Mouse (Mus musculus): ENCODE measurements around the gene Cst7.
"Not testable (repeated sequence)": the region's sequence is repeated elsewhere in the genome, so short reads cannot be mapped to it uniquely, and the experiment has no call there.

Cst7 gene

DNA sequence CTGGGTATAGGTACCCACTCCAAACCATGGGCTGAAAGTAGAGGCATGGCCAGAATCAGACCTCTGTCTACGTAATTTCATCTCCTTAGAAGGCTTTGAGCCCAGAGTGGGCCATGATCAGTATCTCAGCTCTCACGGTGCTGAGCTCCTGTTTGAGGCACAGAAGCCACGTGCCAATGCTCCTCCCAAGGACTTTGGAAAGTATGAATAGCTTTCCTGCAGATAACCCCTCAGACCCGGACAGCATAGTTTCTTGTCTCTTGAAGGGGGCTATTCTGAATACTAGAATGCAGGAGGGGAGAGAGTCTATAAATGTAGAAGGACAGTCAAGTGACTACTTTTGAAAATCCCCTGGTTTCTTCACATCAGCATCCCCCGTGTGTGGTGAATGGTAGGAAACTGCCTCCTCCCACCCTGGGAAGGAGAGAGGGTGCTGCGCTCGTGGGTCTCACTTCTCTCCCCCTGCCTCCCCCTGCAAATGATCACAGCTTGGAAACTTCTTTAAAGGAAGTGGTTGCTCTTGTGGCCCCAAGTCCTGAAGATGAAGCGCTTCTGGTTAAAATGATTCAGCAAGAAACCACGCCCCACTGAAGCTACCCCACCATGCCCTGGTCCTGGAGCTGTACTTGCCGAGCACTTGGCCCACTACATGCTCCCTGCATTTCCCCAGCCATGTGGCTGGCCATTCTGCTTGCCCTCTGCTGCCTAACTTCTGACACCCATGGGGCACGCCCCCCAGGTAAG is at the start of gene Cst7:
Gene Cst7 (plus strand): TSS at position 569 of the 744 bp plus-strand sequence.
- no peak for DNase-seq

DNA sequence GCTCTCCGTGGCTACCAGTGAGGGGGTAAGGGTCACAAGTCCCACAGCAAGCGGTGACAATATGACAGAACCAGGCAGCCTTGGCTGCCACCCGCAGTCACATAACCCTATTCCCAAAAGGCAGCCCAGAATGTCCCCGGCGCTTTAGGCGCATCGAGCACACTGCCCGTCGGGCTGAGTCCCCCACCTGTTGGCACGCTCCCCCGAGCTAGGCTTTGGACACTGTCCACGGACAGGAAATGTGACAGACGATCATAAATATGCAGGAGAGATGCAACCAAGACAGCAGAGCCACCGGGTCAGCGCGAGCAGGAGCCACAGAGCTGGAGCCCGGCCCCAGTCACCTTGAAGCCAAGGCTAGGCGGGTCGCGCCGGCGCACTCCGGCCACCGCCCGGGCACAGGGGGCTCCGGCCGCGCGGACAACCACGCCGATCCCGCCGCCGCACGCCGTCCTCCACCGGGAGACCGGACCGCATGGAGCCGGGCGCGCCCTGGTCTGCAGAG is 44.5 kb upstream of the Cst7 start:
- no peak for DNase-seq

DNA sequence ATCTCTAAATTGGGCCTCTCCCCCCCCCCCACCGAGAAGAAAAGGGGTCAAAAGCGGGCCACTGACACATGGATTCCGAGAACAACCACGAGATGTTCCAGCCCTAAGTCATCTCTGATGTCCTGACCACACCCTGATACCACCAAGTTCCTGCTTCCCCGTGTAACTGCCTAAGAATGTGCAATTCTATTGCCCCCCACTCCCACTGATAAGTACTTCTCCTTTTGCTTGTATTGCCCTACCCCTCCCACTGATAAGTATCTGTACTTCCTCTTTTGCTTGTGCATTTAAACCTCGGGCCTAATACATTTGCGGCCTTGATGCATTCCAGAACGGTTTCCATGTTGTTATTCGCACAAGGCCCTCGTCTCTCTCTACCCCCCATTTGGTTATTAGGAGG is 20.6 kb upstream of the Cst7 start:
- DNase-seq: not testable (repeated sequence)

DNA sequence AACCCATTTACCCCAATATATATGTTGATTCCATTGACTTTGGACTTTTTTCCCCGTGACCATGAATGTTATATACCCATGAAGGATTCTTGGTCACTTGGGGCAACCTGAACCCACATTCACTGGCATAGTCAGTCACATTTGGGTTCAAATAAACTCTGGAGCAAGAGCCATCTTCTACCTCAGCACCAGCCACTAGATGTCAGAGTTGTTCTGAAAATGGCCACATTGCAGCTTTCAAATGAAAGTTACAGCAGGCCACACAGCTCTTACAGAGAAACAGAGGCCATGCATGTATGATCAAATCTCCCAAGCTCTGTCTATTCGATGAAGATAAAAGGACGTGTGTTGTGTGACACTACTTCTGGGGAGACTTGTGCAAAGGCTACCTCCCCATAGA is 11.6 kb upstream of the Cst7 start:
- DNase-seq: peak; percentile 26 to 40

DNA sequence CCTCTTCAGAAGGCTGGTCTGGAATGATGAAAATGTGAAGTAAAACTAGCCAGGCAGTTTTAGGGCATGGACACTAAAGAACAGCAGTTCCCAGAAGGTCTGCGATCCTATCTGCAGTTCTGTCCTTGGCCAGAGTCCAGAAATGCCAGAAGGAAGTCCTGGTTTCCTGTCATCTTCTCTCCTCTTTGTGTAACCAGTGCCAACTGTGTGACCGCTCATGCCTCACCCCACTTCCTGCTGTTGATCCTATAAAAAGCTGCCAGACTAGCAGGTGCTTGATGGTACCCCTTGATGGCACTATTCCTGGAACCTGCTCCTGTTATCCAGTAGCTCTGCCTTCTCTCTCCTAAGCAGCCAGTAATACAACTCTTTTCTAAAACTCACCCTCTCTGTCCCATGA is 3.2 kb upstream of the Cst7 start:
- no peak for DNase-seq

DNA sequence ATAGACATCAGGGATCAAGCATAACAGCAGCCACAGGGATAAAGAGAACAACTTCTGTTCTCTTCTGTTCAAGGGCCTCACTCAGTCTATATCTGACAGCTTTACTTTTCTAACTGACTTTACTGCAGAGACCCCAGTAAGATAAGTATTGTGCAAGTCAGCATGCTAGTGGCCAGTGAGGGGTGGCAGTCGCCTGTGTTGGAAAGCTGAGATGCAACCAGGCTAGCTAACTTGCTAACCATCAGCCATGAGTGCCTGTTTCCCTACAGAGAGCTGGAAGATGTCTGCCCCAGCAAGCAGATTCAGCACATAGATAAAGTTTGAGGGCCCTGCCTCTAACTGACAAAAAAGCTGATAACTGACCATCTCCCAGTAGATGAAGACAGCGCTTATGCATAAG is 546 bp downstream of the Cst7 start:
- no peak for DNase-seq

DNA sequence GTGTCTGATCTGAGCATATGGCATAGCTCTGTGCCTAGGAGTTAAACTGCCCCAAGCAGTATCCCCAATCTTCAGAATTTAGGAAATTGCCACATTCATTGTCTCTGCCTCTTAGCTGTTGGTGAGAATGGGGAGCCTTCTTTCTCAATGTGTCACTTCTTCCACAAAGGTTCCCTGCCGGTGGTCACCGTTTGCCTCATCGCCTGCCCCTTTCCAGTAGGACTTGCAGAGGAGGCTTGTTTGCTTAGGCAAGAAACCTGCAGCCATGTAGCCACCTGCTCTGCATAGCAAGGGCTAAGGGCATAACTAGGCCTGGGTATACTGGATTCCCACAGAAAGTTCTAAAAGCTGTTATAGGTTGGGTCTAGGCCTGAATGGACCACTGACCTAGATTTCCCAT is 2.2 kb downstream of the Cst7 start:
- no peak for DNase-seq

DNA sequence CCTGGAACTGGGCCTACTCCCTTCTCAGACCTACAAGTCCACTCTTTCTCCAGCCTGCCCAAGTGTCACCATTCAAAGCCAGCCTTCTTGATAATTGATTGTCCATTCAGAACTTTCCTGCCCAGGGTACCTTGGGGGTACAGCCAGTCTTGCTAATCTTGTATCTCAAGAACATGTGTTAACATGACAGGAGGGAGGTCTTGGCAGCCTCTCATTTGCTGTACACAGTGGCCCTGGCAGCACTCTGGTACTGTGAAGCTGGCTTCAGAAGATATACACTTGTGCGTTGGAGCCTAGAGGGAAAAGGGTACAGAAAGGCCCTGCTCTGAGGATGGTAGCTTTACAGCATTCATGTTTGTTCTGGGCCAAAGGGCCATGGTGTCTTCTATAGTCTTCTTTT is 6.0 kb downstream of the Cst7 start:
- DNase-seq: no peak

DNA sequence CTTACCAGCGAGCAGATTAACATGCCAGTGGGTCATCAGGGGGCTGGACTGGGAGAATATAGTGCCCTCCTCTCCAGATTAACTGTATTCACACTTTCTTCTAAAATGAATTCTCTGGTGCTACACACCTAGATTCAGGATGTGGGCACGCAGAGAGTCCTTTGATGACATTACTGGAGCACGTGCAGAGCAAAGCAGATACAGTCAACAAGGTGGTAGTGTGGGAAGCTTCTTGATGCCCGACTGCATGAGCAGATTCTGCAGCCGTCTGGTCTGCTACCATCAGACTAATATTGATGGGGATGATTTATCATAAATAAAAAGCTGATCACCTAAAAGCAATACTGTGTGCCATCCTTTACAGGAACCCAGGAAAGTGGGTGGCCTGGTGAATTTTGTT is 8.4 kb downstream of the Cst7 start:
- DNase-seq: no peak

DNA sequence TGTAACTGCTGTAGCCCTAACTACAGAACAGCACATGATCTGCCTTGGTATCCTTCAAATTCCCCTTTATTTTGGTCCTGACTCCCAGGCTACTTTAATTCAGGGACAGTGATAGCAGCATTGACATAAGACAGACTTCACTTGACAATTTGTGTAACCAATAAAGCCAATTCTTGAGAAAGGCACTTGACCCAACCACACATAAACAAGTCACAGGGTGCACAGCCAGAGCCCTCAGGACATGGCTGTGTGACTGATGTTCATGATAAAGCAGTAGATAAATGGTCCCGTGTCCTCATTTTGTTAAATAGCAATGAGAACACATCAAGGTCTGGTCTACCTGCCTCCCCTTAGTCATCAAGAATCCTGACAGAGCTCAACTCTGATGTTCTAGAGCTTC is 9.4 kb downstream of the Cst7 start:
- DNase-seq: no peak

DNA sequence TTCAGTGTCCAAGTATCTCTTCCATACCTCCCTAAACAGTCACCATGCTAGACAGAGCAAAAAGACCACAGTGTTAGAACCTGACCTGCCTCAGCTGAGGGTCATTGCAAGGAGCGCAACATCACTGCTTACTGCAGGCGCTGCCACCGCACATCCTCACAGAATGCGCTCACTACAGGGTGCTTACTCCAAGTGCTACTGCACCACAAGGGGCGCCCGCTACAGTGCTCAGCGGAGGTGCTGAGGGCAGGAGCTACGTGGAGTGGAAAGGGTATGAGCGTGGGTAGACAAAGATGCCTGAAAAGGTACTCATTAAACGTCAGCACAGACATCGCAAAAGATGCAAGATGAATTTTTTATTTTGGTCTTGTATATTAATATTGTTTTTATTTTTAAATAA is 18.9 kb downstream of the Cst7 start:
- no peak for DNase-seq

DNA sequence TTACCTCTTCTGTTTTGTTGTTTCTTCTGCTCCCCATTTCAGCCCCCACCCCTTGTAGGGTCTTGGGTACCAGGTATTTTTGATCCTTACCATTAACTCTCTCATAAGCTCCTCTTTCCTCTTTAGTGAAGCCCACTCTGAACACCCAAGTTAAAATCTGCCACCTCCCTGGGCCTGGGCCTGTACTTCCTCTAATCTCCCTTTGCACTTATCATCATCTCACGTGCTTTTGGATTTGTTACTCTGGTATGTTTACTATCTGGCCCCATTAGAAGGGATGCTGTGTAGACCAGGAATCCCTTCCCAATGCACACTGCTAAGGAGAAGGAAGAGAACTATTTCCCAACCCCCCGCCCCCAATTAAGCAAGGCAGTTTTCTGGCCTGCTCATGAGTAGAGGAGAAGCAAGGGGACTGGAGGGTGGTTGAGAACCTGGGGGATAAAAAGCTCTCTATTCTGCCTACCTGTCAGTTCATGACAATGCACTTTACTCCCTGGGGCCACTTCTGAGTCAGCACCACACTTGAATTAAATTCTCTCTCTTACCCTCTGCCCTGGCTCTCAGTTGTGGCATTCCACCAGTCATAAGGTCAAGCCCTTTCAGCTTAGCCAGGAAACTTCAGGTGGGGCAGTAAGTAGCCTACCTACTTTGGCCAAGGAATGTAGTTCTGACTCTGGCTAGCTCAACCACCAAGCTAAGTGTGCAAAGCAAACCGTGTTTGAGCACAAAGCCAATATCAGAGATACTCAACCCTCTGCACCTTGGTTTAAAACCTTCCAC is 25.4 kb downstream of the Cst7 start:
- no peak for DNase-seq

DNA sequence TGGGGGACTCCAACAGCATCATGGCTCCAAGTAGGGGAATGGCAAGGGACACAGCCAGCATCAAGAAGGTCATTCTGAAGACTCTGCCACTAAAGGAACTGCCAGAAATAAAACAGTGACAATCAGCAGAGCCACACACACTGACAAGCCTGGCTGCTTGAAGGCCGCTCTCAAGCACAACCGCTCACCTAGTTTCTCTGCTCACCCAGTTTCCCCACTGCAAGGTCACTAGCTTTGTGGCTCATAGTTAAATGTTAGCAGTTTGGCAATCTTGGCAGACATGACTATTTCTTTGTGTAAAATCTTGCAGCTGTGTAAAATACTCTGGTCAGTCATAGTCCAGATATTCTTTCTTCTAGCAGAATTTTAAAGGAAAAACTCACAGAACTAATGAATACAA is 30.0 kb downstream of the Cst7 start:
- no peak for DNase-seq

DNA sequence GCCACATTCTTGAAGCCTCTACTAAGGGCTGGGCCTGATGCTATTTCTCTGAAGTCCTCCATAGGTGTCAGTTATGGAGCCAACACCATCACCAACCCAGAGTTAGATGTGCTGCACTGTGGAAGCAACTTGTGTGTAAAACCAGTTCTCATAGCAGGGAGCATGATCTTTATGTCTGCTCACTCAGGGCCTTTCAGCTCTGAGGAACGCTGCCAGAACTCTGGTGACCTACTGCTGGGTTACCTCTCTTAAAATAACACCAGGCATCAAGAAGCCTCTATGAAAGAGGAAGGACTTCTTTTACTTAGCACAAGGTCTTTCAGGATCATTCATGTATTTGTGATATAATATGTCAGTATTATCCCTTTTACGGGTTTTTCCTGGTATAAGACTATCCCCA is 32.0 kb downstream of the Cst7 start:
- no peak for DNase-seq

DNA sequence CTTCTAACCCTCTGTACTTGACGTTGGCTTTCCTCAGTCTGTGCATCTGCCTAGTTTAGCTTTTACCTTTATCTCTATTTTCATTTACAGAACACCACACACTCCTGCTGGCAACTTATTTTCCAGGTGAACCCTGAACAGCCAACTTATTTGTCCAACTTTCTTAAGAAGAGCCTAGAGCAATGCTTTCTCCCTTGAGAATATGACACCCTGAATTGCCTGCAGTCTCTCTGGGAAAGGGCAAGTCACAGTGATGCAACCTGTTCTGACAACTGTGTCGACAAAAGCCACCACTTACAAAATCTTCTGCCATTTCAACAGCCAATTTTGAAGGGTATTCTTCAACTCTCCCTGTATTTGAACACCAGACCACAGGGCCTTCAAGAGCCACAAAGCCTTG is 34.6 kb downstream of the Cst7 start:
- DNase-seq: no peak

DNA sequence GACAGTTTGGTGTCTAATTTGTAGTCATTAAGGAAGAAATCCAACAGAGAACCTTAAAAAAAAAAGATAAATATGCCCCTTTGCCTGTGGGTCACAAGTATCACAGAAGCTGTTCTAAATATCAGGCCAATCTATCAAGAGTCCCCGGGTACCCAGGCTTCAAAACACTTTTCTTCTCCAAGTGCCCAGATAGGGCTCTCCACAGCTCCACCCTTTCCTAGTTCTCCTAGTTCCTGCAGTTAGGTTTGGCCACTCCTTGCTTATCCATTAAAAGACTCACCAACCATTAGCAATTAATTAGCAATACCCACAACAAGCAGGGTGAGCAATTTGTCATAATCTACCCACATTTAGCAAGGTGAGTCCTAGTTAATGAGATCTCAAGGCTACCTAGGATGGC is 36.9 kb downstream of the Cst7 start:
- no peak for DNase-seq

DNA sequence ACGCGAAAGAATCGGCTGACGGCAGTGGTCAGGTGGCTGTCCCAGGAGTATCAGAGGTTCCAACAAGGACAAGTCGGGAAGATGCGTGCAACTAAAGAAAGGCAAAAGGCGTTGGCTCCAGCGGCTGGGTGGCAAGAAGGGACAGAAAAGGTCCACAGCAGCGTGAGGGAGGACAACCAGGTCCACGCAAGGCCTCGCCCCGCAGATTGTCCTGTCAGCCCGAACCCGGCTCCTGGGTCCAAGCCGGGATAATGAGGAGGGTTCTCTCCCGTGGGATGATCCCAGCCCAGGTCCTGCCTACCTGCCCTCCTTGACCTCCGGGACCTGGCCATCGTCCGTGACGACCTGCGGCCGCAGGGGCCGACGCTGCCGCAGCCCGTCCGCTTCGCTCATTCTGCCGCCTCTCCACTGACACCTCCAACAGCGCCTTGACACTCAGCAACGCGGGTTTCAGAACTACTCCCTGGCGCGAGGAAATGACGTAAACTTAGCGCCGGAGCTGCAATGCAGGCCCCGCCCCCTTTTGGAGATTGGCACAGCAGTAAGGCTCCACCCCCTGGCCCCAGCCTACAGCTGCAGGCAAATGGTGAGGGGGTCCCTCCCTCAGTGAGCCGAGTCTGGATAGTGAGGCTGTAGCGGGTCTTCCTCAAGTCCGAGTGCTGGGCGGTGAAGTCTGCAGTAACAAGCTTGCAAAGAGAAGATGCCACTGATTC is 38.0 kb downstream of the Cst7 start, which contains the start of gene Apmap:
Gene Apmap (minus strand): TSS at position 481 of the 713 bp plus-strand sequence.
- DNase-seq: peak; percentile 97 to 98

DNA sequence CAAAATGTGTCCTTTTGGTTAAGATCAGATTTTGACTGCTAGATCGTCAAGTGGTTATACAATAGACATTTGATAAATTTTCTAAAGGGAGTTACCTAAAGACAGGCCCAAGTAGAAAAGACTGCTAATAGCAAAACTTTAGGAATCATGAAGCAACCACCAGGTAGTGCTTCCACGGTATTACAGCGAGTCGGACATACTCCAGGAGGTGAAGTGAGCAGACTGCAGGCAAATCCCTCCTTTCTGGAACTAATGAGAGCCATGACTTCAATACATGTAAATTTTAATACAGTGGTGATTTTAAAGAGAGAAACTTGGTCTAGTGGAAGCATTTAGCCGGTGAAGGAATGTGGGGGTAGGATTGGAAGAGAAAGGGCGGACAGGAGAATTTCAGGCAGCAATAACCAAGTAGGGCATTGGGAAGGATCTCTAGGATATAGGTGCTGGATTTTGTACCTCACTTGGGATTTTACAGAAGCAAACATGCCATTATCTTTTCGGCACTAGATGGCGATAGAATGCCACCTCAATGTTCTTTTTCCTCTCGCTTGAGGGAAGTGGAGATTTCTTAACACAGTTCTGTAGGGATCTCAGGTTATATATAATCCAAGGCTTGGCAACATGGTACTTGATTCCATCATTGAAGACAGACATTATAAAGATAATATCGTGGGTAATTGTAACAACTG is 38.8 kb downstream of the Cst7 start:
- peak; percentile 70 to 74 for DNase-seq

DNA sequence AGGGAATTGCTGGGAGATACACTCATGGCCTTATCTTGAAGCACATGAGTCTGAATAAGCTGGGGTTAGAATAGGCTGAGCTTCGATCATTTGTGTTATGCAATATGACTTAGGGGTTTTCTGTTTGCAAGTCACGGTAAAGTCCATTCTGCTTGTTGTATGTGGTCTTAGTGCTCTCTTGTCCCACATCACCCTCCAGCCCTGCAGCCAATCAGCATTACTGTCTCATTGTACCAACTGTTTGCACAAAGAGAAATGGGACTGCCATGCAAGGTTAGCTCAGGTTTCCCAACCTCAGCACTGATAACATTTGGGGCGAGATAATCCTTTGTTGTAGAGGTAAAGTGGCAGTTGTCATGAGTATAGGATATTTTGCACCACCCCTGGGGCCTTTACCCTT is 39.9 kb downstream of the Cst7 start:
- DNase-seq: no peak

DNA sequence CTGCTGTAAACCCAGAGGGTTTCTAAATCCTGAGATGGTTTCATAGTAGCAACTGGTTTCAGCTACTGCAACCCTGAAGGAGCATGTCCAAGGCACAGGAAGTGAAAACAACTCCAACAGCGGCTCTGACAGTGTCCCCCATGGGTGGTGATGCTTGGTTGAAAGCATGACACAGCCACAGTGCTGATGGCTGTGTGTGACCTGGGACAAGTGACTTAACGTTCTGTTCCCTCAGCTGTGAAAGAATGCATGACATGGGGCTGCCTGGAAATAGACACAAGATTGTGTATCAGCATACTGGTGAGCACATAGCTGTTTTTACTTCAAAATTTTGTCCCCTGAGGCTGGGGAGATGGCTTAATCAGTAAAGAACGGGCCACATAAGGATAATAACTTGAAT is 51.5 kb downstream of the Cst7 start:
- no peak for DNase-seq

DNA sequence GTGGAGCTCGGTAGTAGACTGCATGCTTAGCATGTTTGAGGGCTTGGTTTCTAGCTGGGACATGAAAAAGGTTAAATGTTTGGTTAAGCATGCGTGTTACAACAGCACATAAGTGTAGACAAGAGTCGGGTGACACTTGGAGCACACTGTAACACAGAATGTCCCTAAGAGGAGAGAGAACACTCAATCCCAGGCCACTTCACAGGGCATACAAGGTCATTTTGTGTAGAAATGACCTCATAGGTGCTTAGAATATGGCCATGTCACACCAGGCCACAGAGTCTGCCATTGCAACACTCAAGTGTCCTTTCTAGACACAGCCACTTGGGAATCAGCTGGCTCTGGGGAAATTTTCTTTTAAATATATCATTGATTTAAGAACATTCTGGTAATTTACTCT is 53.7 kb downstream of the Cst7 start:
- no peak for DNase-seq

DNA sequence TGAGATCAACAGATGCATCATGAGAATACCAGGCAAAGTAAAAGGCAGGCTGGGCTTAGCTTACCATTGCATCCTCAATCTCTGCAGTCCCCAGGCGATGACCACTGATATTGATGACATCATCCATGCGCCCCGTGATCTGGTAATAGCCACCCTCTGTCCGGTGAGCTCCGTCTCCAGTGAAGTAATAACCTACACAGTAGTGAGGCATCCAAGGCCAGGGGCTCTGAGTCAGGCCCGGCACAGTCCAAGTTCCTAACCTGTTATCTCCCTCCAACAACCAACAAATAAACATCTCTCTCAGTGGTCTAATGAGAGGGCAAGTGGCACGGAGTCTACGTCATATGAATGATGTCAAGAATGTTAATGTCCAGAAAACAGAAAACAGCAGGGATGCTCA is 54.7 kb downstream of the Cst7 start:
- DNase-seq: no peak

DNA sequence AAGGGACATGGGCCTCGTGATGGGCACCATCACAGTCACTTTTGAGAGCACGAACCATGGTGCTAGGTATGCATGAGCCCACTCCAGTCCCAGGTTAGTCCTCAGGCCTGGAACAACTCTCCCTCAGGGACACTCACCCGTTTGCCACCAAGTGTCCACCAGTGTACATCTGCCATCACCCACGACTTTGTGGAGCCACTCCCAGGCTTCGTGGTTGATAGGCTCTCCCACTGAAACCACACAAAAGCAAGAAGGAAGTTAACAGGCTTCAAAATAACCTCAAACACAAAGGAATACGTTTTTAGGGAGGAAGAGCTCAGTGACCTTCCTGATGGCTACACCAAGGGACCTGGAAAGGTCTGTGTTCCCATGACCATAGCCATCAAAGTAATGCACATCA is 56.9 kb downstream of the Cst7 start:
- DNase-seq: no peak
